Mouse (Mus musculus) lung, postnatal 0 days (tissue): ENCODE measurements around the gene Ktn1. TPM values are rescaled to one million over a fixed set of nuclear protein-coding genes. Genes with fewer than 3 reads are reported as not detected.

ENCODE experiments used
- ATAC-seq: fragments of 200-750 bp; cut with Nextera tagmentation; 2 replicates; pipeline ENCODE4 v1.8.0; 2017; ENCODE audit warnings: moderate library complexity
- DNase-seq: peaks from one replicate; pipeline ENCODE4 v3.0.0-alpha.2; 2016; ENCODE audit warnings: low spot score
- H3K27ac ChIP-seq: fragments of 300-500 bp; sonication (generic); 2 replicates; pipeline ENCODE4 v1.5.1; 2014; ENCODE audit warnings: antibody characterized with exemption, mild to moderate bottlenecking, low read length, mixed read lengths
- H3K27me3 ChIP-seq: fragments of 300-500 bp; sonication (generic); replicated peaks from 2 replicates; pipeline ENCODE4 v1.6.1; 2014; ENCODE audit warnings: low read length, mixed read lengths; ENCODE audit not compliant: insufficient read depth
- H3K36me3 ChIP-seq: fragments of 300-500 bp; sonication (generic); 2 replicates; pipeline ENCODE4 v1.6.1; 2014; ENCODE audit warnings: low read length, mixed read lengths; ENCODE audit not compliant: insufficient read depth
- H3K4me1 ChIP-seq: fragments of 300-500 bp; sonication (generic); 2 replicates; pipeline ENCODE4 v1.6.1; 2014; ENCODE audit warnings: antibody characterized with exemption, low read depth, low read length, mixed read lengths; ENCODE audit not compliant: insufficient read depth
- H3K4me2 ChIP-seq: fragments of 300-500 bp; sonication (generic); replicated peaks from 2 replicates; pipeline ENCODE4 v1.6.1; 2014; ENCODE audit warnings: low read depth, mild to moderate bottlenecking, low read length, moderate library complexity, mixed read lengths
- H3K4me3 ChIP-seq: fragments of 300-500 bp; sonication (generic); 2 replicates; pipeline ENCODE4 v1.5.1; 2014; ENCODE audit warnings: low read depth, low read length
- H3K9ac ChIP-seq: fragments of 300-500 bp; sonication (generic); replicated peaks from 2 replicates; pipeline ENCODE4 v1.6.1; 2014; ENCODE audit warnings: low read depth, mild to moderate bottlenecking
- H3K9me3 ChIP-seq: fragments of 300-500 bp; sonication (generic); 2 replicates; pipeline ENCODE4 v1.6.1; 2016; ENCODE audit warnings: low read length, mixed read lengths
- CTCF ChIP-seq: IDR thresholded peaks from 2 replicates; pipeline ENCODE4 v1.5.1; 2016; ENCODE audit warnings: antibody characterized with exemption, mild to moderate bottlenecking
- EP300 ChIP-seq: IDR thresholded peaks from 2 replicates; pipeline ENCODE4 v1.6.1; 2016; ENCODE audit warnings: antibody characterized with exemption, mild to moderate bottlenecking, control low read depth
- WGBS: fragments of 180-500 bp; shearing (Covaris S2); extraction: QIAGEN DNeasy Blood & Tissue Kit; methylation state at CpG from one replicate; pipeline ENCODE4 v1.1.7; 2014; 5-methylcytosine and 5-hydroxymethylcytosine counted together
- polyA plus RNA-seq: library from polyadenylated mRNA; unstranded; fragments of >200 nt; fragmentation: Nextera tagmentation; extraction: Ambion mirVana; gene quantifications from 2 replicates; pipeline ENCODE4 v1.2.1, GENCODE M21; 2015

Gene Ktn1
- polyA plus RNA-seq, 1 experiment from 2014 or later, result 50.8 TPM

DNA sequence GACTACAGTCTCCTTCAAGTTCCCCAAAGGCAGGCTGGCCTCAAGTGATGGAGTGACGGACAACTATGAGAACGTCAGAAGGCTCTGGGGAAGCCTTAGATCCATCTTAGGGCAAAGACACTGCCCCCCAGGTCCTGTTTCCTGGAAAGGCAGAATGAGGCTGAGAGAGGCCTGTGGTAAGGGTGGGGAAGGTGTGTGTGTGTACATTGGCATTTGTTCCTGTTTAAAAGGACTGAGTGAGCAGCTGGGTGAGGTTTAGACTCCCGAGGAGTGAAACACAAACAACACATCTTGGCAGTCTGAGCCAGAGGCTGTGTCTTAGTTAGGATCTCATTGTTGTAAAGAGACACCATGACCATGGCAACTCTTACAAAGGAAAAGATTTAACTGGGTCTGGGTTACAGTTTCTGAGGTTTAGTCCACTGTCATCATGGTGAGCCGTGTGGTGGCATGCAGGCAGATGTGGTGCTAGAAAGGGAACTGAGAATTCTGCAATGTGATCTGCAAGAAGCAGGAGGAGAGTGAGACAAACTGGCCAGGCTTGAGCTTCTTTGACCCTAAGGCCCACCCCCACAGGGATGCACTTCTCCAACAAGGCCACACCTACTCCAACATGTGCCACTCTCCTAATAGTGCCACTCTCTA is 106.1 kb downstream of the Ktn1 start:
- ATAC-seq (peak; percentile 13; the same call in 1 of the 2 replicates), DNase-seq (no peak)
- H3K4me2 ChIP-seq, result no peak overlapping the region
- WGBS, result 61% methylated on average over 4 of the region's 4 CpGs
- TF ChIP-seq CTCF, result no peak
- no peak for TF ChIP-seq EP300
- H3K4me1 ChIP-seq, result no peaks in the 10 kb centered on the region
- no peak overlapping the region for H3K4me3 ChIP-seq
- no peaks in the 10 kb centered on the region for H3K36me3 ChIP-seq
- no peak overlapping the region for H3K9ac ChIP-seq
- H3K9me3 ChIP-seq, result no peaks in the 10 kb centered on the region
- no peak overlapping the region for H3K27ac ChIP-seq
- no peaks in the 10 kb centered on the region for H3K27me3 ChIP-seq

DNA sequence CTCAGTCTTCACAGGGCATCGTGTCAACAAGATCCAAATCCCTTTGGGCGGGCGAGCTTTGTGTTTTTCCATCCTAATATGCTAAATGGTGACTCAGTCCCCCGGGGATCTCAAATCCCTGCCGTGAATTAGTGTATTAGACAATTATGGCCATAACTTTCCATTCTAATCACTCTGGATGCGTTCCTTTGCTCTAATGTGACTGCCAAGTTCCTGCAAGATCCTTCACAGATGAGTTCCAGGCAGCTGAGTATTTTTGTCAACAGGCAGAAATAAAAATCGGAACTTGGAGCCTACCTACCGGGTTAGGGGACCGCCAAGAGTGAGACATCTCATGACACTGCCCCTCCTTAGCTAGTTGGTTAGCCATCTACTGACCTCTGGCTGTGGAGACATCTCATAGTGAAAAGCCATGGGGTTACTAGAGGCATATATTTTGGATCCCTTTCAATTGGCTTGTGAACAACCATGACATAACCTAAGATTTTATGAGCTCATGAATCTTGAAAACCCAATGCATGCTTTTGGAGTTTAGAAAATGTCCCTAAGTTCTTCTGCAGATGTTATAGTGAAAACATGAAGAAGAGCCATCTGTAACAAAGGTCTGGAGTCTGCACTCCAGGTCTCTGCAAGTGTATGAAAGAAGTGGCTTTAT is 108.3 kb downstream of the Ktn1 start:
- Histone ChIP-seq H3K4me1 (no peaks in the 10 kb centered on the region), H3K9me3 (no peaks in the 10 kb centered on the region), H3K4me2 (no peak overlapping the region), H3K36me3 (no peaks in the 10 kb centered on the region), H3K4me3 (no peak overlapping the region), H3K27ac (no peak overlapping the region), H3K9ac (no peak overlapping the region), H3K27me3 (no peaks in the 10 kb centered on the region)
- TF ChIP-seq EP300 (no peak), CTCF (no peak)
- 64% methylated on average over 9 of the region's 9 CpGs for WGBS
- DNase-seq (peak; percentile 48), ATAC-seq (peak; percentile 45)

DNA sequence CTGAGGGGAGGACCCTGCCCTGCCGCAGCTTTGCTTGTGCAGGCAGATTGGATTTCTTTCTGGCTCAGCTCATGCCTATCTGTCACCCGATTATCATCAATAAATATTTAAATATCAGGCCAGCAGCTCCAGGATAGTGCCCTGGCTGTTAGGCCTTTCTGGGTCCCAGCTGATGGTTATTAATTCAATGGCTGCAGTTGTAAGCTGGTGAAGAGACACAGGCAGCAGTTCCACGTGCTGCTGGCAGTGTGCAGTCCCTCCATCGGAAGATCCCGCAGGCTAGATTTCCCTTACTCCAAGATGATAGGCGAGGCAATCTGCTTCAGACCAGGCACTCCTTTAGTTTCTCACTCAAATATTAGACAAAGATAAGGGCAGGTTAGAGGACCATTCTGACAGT is 116.9 kb downstream of the Ktn1 start:
- H3K4me1 ChIP-seq, result no peaks in the 10 kb centered on the region
- ATAC-seq, result no peak
- H3K4me3 ChIP-seq, result no peak overlapping the region
- no peaks in the 10 kb centered on the region for H3K9me3 ChIP-seq
- 38% methylated on average over 6 of the region's 6 CpGs for WGBS
- DNase-seq, result no peak
- H3K4me2 ChIP-seq, result no peak overlapping the region
- no peak overlapping the region for H3K27ac ChIP-seq
- H3K36me3 ChIP-seq, result no peaks in the 10 kb centered on the region
- TF ChIP-seq CTCF, result no peak
- no peak for TF ChIP-seq EP300
- no peaks in the 10 kb centered on the region for H3K27me3 ChIP-seq
- no peak overlapping the region for H3K9ac ChIP-seq

DNA sequence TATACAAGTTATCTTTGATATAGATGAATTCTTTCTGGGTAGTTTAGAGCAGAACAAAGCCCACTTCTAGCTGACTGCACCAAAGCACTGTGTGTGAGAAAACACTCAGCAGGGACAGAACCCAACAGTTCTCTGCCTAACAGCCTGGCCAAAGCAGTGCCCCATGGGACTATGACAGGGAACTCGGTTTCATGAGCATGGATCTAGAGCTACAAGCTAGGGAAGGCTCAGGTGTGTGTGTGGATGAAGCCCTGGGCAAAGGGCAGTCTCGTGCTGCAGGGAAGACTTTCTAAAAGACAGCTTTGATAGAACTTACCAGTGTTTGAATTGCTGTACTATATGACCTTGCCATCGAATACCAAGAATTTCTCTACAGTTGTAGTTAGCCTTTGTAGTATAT is 117.5 kb downstream of the Ktn1 start:
- no peak overlapping the region for H3K27ac ChIP-seq
- H3K27me3 ChIP-seq, result no peaks in the 10 kb centered on the region
- H3K4me2 ChIP-seq, result no peak overlapping the region
- WGBS, result 71% methylated on average over 3 of the region's 3 CpGs
- no peak overlapping the region for H3K9ac ChIP-seq
- H3K9me3 ChIP-seq, result no peaks in the 10 kb centered on the region
- ATAC-seq (no peak), DNase-seq (no peak)
- no peaks in the 10 kb centered on the region for H3K4me1 ChIP-seq
- no peak for TF ChIP-seq CTCF
- H3K4me3 ChIP-seq, result no peak overlapping the region
- H3K36me3 ChIP-seq, result no peaks in the 10 kb centered on the region

DNA sequence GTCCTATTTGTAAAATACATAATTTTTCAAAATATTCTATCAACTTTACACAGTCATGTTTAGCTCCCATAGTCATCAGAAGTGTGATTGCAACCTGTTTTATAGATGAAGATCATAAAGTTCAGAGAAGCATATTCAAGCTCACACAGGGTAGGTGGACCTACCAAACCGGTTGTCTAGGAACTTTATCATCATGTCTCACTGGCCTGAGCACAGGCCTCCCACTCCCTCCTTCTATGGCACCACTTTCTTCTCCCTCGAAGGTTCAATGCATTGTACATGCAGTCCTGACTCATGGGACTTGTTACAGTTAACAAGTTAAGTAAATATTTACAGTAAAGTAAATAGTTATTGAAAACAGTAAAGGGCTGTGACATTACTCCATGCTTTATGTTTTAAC is 118.1 kb downstream of the Ktn1 start:
- Histone ChIP-seq H3K36me3 (no peaks in the 10 kb centered on the region), H3K27me3 (no peaks in the 10 kb centered on the region)
- DNase-seq, result no peak

DNA sequence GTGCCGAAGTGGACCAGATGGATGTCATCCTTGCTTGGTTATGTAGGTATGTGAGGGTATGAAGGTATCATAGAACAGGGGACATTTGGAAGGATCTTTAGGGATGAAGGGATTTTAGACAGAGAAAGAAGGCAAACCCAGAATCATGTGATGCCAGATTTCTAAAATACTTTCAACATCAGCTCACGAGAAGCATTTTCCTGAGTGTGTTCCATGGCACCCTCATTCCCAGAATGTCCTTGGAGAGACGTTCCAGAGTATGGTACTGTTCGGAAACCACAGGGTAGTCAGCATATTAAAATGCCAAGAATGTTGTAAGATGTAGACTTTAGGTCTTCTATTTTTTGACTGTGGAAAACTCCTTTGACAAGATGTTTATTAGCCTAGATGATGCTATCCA is 123.2 kb downstream of the Ktn1 start:
- no peak for ATAC-seq
- WGBS, result 73% methylated on average over 4 of the region's 4 CpGs

More for the DNA sequence above, 118.1 kb downstream of the Ktn1 start:
- no peaks in the 10 kb centered on the region for H3K9me3 ChIP-seq
- no peak overlapping the region for H3K4me3 ChIP-seq
- no peak for ATAC-seq
- H3K27ac ChIP-seq, result no peak overlapping the region
- no peak overlapping the region for H3K4me2 ChIP-seq
- no peak overlapping the region for H3K9ac ChIP-seq
- H3K4me1 ChIP-seq, result no peaks in the 10 kb centered on the region
- WGBS, result 25% methylated on average over 2 of the region's 2 CpGs
- TF ChIP-seq CTCF, result no peak

More for the DNA sequence above, 123.2 kb downstream of the Ktn1 start:
- Histone ChIP-seq H3K27ac (no peak overlapping the region), H3K27me3 (no peaks in the 10 kb centered on the region), H3K9ac (no peak overlapping the region), H3K4me3 (no peak overlapping the region), H3K9me3 (no peaks in the 10 kb centered on the region), H3K36me3 (no peaks in the 10 kb centered on the region), H3K4me1 (no peaks in the 10 kb centered on the region), H3K4me2 (no peak overlapping the region)
- DNase-seq, result no peak
- TF ChIP-seq EP300 (no peak), CTCF (no peak)
